Mouse (Mus musculus) MEL (cell line): ENCODE results near the gene Dmrta2.

ENCODE experiments used
- CTCF ChIP-seq, 3 experiments: IDR thresholded peaks in 2 of 3; conservative IDR thresholded peaks in 1 of 3; 2 replicates each; pipeline ENCODE4 v1.5.1; 2011 to 2012; ENCODE audit warnings: low read length in 3 of 3, low read depth in 2 of 3, mild to moderate bottlenecking in 2 of 3, improper control_type of control experiment in 1 of 3, inconsistent platforms in 1 of 3, mixed read lengths in 1 of 3, moderate library complexity in 1 of 3; ENCODE audit not compliant: control insufficient read depth in 1 of 3, insufficient read depth in 1 of 3, poor library complexity in 1 of 3, severe bottlenecking in 1 of 3
- GABPA ChIP-seq: IDR thresholded peaks from 2 replicates; pipeline ENCODE4 v1.6.1; 2012; ENCODE audit warnings: low read depth, mild to moderate bottlenecking, inconsistent platforms, low read length, improper control_type of control experiment, moderate library complexity
- KAT2A ChIP-seq: conservative IDR thresholded peaks from 2 replicates; pipeline ENCODE4 v1.6.1; 2012; ENCODE audit warnings: low read depth, low read length, improper control_type of control experiment, inconsistent platforms
- MXI1 ChIP-seq: IDR thresholded peaks from 2 replicates; pipeline ENCODE4 v1.6.1; 2011; ENCODE audit warnings: mild to moderate bottlenecking, low read depth, low read length, improper control_type of control experiment
- POLR2A ChIP-seq, 2 experiments: IDR thresholded peaks; 2 replicates each; pipeline ENCODE4 v1.6.1; 2011 to 2012; ENCODE audit warnings: low read length in 2 of 2, mild to moderate bottlenecking in 2 of 2, control low read depth in 1 of 2, improper control_type of control experiment in 1 of 2, low read depth in 1 of 2, moderate library complexity in 1 of 2; ENCODE audit not compliant: control insufficient read depth in 1 of 2, insufficient read depth in 1 of 2, poor library complexity in 1 of 2
- ZNF384 ChIP-seq: IDR thresholded peaks from 2 replicates; pipeline ENCODE4 v1.6.1; 2012; ENCODE audit warnings: low read depth, mild to moderate bottlenecking, inconsistent platforms, low read length, improper control_type of control experiment

DNA sequence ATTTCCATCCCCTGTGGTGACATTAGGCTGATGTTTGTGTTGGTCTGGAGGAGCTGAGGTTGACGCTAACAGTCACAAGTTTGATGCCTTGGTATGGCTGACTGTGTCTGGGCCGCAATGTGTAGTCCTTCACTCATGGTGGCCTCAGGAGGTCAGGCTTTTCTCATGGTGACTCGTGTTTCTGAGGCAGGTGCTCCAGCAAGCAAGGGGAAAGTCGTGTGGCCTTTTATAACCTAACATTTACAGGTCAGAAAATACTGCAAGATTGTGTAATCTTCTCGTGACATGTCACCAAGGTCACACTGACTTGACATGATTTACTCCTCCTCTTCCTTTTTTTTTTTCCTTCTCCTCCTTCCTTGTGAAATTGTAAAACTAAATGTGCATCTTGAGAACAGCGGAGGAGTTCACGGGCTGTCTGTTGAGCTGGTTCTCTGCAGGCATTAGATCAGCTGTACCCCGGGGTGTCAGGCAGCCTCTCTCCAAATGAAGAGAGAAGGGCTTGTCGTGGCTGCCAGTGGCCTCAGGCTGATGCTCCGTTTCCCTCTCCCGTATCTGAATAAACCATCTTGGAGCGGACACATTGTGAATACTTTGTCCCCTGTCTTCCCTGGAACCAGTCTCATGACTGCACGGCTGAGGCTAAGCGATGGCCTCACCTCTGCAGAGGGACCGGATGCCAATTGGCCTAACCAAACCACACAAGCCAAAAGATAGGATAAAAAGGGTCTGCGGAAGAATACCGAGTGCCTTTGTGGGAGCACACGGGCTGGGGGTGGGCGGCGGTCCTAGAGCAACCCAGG lies 9.9 kb downstream of the Dmrta2 start:
- no peak for TF ChIP-seq GABPA
- TF ChIP-seq CTCF (IDR thresholded peaks at IDR 0.05 in 2 of 3, conservative IDR thresholded peaks at IDR 0.05 in 1 of 3; ENCODE audit: control insufficient read depth in 1 of 3, insufficient read depth in 1 of 3, low read depth in 2 of 3, low read length in 3 of 3, poor library complexity in 1 of 3, severe bottlenecking in 1 of 3): no peak
- TF ChIP-seq KAT2A: no peak
- TF ChIP-seq POLR2A (IDR thresholded peaks at IDR 0.05; ENCODE audit: control insufficient read depth in 1 of 2, insufficient read depth in 1 of 2, low read depth in 1 of 2, low read length in 2 of 2, poor library complexity in 1 of 2): no peak
- no peak for TF ChIP-seq MXI1
- no peak for TF ChIP-seq ZNF384
